Mouse (Mus musculus) hematopoietic stem cell, adult 5-6 weeks (primary cell): ENCODE measurements around the gene Atp8a2. TPM values are rescaled to one million over a fixed set of nuclear protein-coding genes. Genes with fewer than 3 reads are reported as not detected.

Experiments used
- ATAC-seq, 2 experiments: fragments of 125-278 bp in 1 of 2; replicated peaks in 1 of 2; 2 replicates each; pipeline ENCODE4 v1.8.0; 2016 to 2017; ENCODE audit warnings: inconsistent platforms in 2 of 2, mild to moderate bottlenecking in 2 of 2, moderate number of reproducible peaks in 2 of 2, low read depth in 1 of 2, moderate TSS enrichment in 1 of 2; ENCODE audit not compliant: low FRiP score in 2 of 2, poor library complexity in 2 of 2, severe bottlenecking in 2 of 2, insufficient read depth in 1 of 2, low TSS enrichment in 1 of 2
- total RNA-seq: library from RNA; stranded (forward); fragments of 172-1452, 232-1000 nt; gene quantifications from 2 replicates; pipeline ENCODE4 v1.2.3, GENCODE M21; 2017

The Atp8a2 gene
- total RNA-seq, 1 experiment from 2014 or later = 0.84 TPM

- ATAC-seq = no peak
Observed at GRCm38 (mm10) chr14:59632067-59632466, 564.9 kb downstream of the Atp8a2 start.

DNA sequence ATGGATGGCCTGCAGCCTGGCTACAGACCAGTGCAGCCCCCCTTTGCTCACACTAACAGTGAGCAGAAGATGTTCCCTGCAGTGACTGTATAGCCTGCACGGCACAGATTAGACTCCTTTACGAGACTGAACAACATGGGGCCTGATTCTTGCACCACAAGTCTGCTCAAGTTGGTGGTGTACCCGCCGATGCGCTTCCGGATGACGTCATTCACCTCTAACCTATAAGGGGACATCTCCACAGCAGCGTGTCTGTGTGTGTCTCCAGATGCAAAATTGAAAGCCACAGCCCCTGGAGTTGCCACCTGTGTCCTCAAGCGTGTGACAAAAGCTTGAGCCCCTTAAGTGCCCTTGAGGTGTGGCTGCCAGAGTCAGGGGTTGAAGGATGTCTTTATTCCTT lies 566.9 kb downstream of the Atp8a2 start:
- ATAC-seq = no peak

GRCm38 (mm10) chr14:59629308-59629707 lies 567.7 kb downstream of the Atp8a2 start:
- no peak for ATAC-seq

DNA sequence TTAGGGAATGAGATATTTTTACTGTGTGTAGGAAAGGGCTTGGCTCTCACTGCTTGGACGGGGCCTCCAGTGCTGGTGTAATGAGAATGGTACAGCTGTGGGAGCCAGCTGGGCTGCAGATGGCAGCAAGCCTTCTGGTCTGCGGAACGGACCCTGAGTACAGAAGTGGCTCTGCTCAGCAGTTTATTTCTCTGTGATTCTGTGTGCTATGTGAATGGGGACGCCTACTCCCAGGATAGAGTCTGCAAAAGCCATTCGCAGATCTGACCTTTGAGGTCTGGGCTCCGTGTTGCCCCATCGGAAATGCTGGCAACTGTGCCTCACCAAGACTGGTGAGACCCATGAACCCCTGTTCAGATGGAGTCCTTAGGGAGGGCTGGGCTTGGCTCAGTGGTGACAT lies 569.2 kb downstream of the Atp8a2 start:
- ATAC-seq = no peak

DNA sequence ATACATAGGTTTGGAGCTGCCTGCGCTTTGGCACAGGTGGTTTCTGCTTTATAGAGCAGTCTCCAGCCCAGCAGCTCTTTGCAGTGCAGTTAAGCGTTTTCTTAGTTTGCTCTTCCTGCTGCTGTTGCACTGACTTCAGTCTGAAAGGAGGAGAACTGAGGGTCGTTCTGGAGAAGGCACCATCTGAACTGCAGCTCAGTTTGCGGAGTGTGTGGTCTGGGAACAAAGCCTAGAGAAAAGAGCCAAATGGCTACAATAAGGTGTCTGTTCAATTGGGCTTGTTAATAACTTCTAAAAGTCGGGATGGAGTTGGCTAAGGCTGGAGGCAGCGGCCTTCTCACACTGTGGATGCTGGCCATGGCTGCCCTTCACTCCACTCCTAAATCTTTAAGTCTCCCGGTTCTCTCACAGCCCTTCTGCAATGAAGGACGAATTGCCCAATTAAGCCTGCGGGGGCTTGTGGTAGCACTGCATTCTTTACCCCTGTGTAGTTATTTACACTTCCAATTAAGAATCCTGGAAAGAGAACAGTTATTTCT lies 569.8 kb downstream of the Atp8a2 start:
- no peak for ATAC-seq

DNA sequence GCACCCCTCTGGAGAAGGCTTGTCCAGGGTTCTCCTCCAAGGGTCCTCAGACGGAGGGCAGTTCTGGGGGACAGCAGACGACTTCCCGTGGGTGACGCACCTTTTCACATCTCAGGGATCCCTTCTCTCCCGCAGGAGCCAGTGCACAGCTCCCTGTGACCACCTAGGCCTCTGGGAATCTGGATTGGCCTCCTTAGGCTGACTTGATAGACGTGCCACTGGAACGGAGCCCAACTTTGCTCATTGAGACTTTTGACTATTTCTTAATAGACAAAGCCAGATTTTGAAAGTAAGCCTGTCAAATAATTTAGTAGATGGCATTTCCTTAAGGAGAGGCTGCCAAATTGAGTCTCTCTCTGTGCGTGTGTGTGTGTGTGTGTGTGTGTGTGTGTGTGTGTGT lies 570.3 kb downstream of the Atp8a2 start:
- ATAC-seq = no peak

- no peak for ATAC-seq
Observed at GRCm38 (mm10) chr14:59625806-59626364, 571.1 kb downstream of the Atp8a2 start.

DNA sequence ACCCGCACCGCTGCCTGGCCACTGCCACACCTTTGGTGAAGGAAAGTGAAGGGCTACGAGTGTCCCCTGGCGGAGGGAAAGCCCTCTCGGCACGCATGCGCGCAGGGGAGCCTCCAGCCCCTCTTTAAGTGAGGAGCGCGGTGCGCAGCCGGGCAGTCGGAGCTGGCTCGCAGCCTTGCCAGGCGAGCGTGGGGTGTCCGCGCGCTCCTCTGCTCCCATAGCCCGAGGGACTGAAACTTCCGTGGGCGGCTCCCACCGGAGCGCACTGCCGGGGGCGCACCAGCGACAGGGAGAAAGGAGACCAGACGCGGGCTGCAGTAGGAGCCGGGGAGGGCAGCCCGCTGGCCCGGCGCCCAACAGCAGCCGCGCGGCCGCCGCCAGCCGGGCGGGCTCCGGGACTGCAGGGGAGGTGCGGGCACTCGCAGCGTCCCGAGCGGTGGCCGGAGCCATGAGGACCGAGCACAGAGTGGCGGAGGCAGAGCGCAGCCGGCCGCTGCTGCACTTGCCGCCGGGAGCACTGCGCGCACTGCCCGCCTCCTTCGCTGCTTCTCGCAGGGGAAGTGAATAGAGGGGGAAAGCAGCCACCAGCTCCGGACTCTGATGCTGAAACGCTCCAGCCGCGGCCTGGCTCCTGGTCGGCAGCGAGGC lies 571.7 kb downstream of the Atp8a2 start, which contains the start of gene Shisa2:
Shisa2 (plus strand) TSS at position 151 of the 648 bp plus-strand sequence.
- peak; percentile 71 to 73 for ATAC-seq

DNA sequence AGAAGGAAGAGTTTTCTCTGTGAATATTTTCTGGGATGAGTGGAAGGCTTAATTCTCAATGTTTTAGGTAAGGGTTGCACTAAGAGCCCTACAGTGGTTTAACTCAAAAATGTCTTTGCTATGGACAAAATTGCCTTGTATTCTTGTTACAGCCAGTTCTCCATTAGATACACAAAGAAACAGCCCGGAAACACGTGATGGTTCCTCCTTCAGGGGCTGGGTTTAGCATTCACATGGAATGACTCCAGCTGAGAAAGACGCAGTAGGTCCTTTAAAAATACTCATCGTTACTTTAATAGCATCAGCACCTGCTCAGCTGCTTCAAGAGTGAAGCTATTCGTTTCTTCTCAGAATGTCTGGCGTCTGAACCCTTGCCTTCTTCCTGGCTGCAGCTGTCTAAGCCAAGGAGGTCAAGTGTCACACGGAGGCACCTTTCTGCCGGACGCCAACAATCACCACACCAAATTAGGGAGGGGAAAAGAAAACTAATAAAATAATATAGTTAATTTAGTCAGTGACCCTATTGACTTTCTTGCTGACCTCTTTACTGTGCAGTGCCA lies 572.6 kb downstream of the Atp8a2 start:
- ATAC-seq = no peak

DNA sequence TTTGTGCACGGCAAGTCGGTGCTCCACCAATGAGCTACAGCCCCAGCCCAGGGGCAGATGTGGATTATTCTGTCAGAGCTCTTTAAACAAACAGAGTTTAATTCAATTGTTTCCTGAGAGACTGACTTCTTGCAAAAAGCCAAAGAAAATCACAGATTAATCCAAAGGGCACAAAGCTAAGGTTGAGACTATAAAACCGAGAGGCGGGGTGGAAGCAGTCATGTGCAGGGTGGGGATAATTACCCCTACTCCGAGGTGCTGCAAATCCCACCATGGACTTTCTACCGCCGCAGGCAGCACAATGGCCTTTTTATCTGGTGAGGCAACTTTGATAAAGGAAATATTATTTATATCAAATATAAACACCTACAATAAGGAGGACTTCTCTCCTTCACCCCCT lies 580.2 kb downstream of the Atp8a2 start:
- no peak for ATAC-seq

DNA sequence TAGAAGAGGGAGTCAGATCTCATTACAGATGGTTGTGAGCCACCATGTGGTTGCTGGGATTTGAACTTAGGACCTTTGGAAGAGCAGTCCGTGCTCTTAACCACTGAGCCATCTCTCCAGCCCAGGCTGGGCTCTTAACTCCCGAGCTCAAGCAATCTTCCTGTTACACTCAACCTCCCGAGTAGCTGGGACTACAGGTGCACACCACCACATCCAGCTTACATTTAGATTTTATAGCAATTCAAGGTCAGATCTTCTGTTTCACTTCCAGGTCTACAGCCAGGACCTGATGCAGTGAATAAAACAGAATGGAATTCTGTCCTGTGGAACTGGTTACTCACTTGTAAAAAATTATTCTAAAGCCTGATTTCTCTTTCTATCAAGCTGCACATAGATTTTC lies 582.8 kb downstream of the Atp8a2 start:
- peak in 1 of 2 experiments; percentile 95; a peak in 2 of 4 replicates for ATAC-seq

GRCm38 (mm10) chr14:59612920-59613625 lies 583.9 kb downstream of the Atp8a2 start:
- peak in 1 of 2 experiments; percentile 51; a peak in 1 of 4 replicates for ATAC-seq

DNA sequence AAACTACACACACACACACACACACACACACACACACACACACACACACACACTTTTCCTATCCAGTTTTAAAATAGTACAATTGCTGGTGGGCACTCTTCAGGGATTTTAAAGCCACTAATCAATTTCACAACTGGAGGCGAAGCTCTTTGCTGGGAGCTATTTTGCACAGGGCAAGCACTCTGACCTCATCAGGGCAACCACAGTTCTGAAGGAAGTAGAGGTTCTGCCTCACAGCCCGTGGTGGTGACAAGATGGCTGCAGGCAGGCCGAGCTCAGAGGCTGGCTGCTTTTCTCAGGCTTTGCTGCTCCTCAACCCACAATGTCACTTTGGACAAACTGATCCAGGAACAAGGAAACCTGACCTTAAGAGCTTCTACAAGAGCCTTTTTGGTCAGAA lies 590.0 kb downstream of the Atp8a2 start:
- ATAC-seq = 0 out of 4 replicates have a peak, but pooled peaks of 1 of the 2 experiments have one; percentile 22

DNA sequence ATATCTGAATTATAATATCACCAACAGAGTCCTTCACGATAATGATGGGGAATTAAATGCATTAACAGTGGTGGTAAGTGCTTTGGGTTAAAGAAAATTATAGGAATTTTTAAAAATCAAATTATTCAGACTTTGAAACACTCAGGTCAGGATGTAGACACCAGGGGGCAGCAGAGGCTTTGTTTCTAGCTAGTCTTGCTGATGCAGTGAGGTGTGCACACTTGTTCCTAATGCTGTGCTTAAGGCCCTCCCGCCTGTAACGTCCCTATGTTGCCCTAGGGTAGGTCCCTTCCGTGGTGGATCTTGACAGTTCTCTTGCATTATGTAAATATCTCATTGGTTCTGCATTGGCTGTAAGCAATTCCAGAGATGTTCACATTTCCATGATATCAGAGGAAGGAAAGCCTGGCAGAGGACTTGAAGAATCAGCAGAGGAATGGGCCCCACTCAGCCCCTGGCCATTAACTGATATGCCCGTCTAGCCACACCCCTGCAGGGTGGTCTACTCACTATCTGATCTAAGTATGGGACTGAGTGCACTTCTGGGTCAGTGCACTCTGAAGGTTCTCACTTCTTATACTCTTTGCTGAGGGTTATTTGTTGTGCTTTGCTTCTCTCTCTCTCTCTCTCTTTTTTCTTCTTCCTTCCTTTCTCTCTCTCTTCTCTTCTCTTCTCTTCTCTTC lies 591.2 kb downstream of the Atp8a2 start:
- peak; percentile 49 to 65; a peak in 3 of 4 replicates for ATAC-seq

DNA sequence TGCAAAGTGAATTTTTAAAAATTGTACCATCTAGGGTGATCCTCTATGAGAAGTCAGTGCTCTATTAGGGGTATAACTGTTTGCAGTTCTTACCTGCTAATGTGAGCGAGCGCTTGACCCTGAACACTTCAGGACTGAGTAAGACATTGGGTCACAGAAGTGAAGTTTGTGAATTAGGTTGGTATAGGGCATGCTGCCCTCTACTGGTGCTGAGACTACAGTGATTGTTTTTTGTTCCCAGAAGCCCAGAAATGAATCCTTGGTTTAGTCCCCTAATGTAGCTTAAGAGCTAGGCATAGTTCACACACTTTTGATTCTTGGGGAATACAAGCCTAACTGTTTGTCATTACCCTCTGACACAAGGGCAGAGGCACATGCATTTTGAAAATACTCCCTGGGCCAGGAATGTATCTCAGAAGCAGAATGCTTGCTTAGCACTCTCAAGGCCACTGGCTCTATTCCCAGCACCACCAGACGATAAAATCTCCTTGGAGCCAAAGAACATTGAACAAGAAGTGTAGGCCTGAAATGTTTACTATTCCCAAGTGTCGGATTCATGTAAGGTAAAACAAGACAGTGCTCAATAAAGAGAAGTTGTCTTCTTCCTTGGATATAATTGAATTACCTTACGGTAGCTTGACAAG lies 592.9 kb downstream of the Atp8a2 start:
- peak; percentile 27 to 53; a peak in 1 of 4 replicates for ATAC-seq

GRCm38 (mm10) chr14:59598260-59598627 lies 598.7 kb downstream of the Atp8a2 start:
- no peak for ATAC-seq
